Mouse (Mus musculus) cortical plate, adult 2 months (tissue): ENCODE data around the gene Astn1. TPM values are rescaled to one million over a fixed set of nuclear protein-coding genes. Genes with fewer than 3 reads are reported as not detected.

Experiments used
- H3K27ac ChIP-seq: fragments of 200-500 bp; 2 replicates; pipeline ENCODE4 v1.5.1; 2012; ENCODE audit warnings: low read length, control low read depth, inconsistent platforms; ENCODE audit not compliant: insufficient read depth
- H3K4me1 ChIP-seq: fragments of 200-500 bp; 2 replicates; pipeline ENCODE4 v1.6.1; 2011; ENCODE audit warnings: low read length; ENCODE audit not compliant: control insufficient read depth, insufficient read depth
- H3K4me3 ChIP-seq: fragments of 200-500 bp; 2 replicates; pipeline ENCODE4 v1.5.1; 2011; ENCODE audit warnings: mild to moderate bottlenecking, low read length, control low read depth; ENCODE audit not compliant: insufficient read depth
- CTCF ChIP-seq: fragments of 200-500 bp; IDR thresholded peaks from 2 replicates; pipeline ENCODE4 v1.5.1; 2011; ENCODE audit warnings: mild to moderate bottlenecking, control low read depth, low read length; ENCODE audit not compliant: insufficient read depth; ENCODE audit errors: extremely low read depth
- POLR2A ChIP-seq: fragments of 200-500 bp; IDR thresholded peaks from 2 replicates; pipeline ENCODE4 v1.6.1; 2011; ENCODE audit warnings: mild to moderate bottlenecking, low read length, control low read depth; ENCODE audit not compliant: insufficient read depth; ENCODE audit errors: extremely low read depth
- polyA plus RNA-seq: library from polyadenylated mRNA; depleted of rRNA; stranded (reverse); fragments of >200 nt; gene quantifications from 2 replicates; pipeline ENCODE4 v1.2.3, GENCODE M21; 2012

Gene Astn1
- polyA plus RNA-seq, 1 experiment = 68.8 TPM

- peaks cover 19% of the 10 kb centered on the region for H3K4me1 ChIP-seq
- no peak for TF ChIP-seq POLR2A
- TF ChIP-seq CTCF = no peak
- H3K4me3 ChIP-seq = no peak overlapping the region
- no peak overlapping the region for H3K27ac ChIP-seq
Measured at GRCm38 (mm10) chr1:158408124-158408523, 46.1 kb downstream of the Astn1 start.

GRCm38 (mm10) chr1:158411146-158411545 lies 49.1 kb downstream of the Astn1 start:
- Histone ChIP-seq H3K27ac (no peak overlapping the region), H3K4me1 (peaks cover 14% of the 10 kb centered on the region), H3K4me3 (no peak overlapping the region)
- no peak for TF ChIP-seq CTCF
- TF ChIP-seq POLR2A = no peak

GRCm38 (mm10) chr1:158414198-158414597 lies 52.1 kb downstream of the Astn1 start:
- no peak overlapping the region for H3K4me3 ChIP-seq
- peaks cover 3% of the 10 kb centered on the region for H3K4me1 ChIP-seq
- TF ChIP-seq POLR2A = no peak
- H3K27ac ChIP-seq = no peak overlapping the region

DNA sequence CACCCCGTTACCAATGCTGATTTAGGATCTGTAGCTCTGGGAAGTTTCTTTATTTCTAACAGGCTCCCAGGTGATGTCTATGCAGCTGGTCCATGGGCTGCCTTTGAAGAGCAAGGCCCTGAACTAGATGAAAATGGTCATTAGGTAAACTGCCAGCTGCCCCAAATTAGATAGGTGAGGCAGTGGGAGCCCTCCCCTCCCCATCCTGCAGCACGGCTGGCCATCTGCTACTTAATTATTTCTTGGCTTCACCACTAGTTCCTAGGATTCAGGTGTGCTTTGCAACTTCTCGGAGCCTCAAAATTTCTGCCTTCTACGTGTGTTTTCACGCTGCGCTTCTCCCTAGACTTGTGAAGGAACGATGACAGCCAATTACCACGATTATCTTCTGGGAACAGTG lies 59.4 kb downstream of the Astn1 start:
- H3K4me3 ChIP-seq = no peak overlapping the region
- H3K27ac ChIP-seq = no peak overlapping the region
- no peak for TF ChIP-seq CTCF
- no peak for TF ChIP-seq POLR2A
- peaks cover 2% of the 10 kb centered on the region; the same call in 1 of the 2 replicates for H3K4me1 ChIP-seq

DNA sequence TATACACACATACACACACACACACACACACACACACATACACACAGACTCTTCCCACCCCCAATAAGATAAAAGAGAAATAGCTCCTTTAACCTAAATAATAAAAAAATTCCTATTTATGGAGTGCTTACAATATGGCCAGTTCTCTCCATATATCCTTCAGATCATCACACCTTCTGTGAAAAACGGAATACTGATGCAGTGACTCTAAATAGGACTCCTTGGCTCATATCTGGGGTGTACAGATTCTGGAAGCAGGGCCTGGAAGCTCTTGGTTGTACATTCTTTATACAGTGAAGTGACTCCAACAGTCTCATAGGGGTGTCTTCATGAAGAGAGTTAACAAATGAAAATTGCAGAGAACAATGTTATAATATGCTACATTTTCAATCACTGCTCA lies 60.7 kb downstream of the Astn1 start:
- H3K27ac ChIP-seq = peak overlapping the region; percentile 86
- H3K4me3 ChIP-seq = no peak overlapping the region
- H3K4me1 ChIP-seq = peaks cover 2% of the 10 kb centered on the region; the same call in 1 of the 2 replicates
- TF ChIP-seq POLR2A = no peak
- TF ChIP-seq CTCF = no peak

GRCm38 (mm10) chr1:158446071-158446470 lies 84.0 kb downstream of the Astn1 start:
- Histone ChIP-seq H3K27ac (no peak overlapping the region), H3K4me3 (no peak overlapping the region), H3K4me1 (no peaks in the 10 kb centered on the region)
- TF ChIP-seq CTCF (no peak), POLR2A (no peak)

DNA sequence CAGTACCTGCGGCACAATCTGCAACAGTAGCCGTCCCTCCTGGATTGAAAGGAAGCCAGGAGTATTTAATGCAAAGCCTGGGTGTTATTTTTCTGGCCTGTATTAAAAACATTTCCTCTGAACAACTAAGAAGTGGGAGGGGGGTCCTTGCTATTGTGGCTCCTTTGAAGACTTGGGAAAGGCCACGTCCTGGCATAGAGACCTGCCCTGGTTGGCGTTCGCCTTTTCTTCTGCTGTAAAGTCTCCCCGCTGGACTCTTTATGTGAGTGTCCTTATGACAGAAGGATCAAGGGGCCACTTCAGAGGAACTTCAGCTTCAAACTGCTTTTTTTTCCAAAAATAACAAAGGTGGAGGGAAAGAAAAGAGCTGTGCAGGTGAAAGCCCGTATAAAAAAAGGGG lies 85.9 kb downstream of the Astn1 start:
- no peak overlapping the region for H3K4me3 ChIP-seq
- no peak for TF ChIP-seq POLR2A
- no peak for TF ChIP-seq CTCF
- H3K4me1 ChIP-seq = no peaks in the 10 kb centered on the region
- H3K27ac ChIP-seq = no peak overlapping the region

DNA sequence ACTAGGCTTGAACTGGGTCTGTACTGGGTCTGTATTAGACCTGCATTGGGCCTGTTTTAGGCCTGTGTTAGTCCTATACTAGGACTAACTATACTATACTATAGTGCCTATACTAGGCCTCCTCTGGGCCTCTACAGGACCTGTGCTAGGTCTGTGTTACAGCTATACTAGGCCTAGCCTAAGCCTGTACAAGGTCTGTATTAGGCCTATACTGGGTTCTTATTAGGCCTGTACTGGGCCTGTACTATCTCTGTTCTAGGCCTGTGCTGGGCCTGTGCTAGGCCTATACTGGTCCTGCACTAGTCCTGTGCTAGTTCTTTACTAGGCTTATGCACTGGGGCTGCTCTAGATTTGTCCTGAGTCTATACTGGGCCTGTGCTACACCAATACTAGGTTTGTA lies 90.6 kb downstream of the Astn1 start:
- Histone ChIP-seq H3K4me1 (peaks cover 1% of the 10 kb centered on the region; the same call in 1 of the 2 replicates), H3K27ac (no peak overlapping the region), H3K4me3 (no peak overlapping the region)
- TF ChIP-seq CTCF (no peak), POLR2A (no peak)

GRCm38 (mm10) chr1:158453587-158453986 lies 91.5 kb downstream of the Astn1 start:
- H3K27ac ChIP-seq = no peak overlapping the region
- no peak overlapping the region for H3K4me3 ChIP-seq
- TF ChIP-seq CTCF (no peak), POLR2A (no peak)
- H3K4me1 ChIP-seq = peaks cover 1% of the 10 kb centered on the region; the same call in 1 of the 2 replicates

- Histone ChIP-seq H3K4me3 (no peak overlapping the region), H3K4me1 (peaks cover 10% of the 10 kb centered on the region), H3K27ac (peak overlapping the region; percentile 59)
- TF ChIP-seq POLR2A = no peak
- no peak for TF ChIP-seq CTCF
Measured at GRCm38 (mm10) chr1:158463975-158464374, 101.9 kb downstream of the Astn1 start.
